Comparison of ENCODE assay signal across 8 mouse cellular contexts in the genomic region with DNA sequence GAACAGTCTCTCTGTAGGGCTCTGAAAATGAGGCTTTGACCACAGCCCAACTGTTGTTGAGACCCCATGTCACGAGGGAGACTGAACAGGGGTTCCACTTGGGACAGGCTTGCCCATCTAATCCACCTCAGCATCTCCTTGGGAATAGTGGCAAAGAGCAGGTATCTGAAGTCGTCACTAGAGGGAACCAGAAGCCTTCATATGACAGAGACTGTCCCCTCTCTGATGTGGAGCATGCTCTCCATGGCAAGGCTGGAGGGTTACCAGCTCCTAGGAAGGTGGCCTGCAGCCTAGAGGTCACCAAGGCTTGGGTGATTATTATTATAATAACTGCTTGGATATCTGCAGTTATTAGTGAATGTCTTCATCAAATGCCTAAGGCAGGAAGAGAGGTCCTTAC.
DNase-seq lines count a peak whose midpoint lies in the region; ATAC-seq and TF ChIP-seq lines count a peak whose summit lies in the region.

No protein-coding gene starts in this region.

- H3K79me2 ChIP-seq in CH12.LX (replicated peaks; ENCODE audit: control insufficient read depth, extremely low read depth, insufficient read depth, poor library complexity, severe bottlenecking): no peaks in the 10 kb centered on the region

- ATAC-seq in hindbrain, embryonic 13.5 days (ENCODE audit: low FRiP score): peak; percentile 61; the same call in 1 of the 2 replicates
- no peak for ATAC-seq in hindbrain, embryonic 12.5 days (ENCODE audit: low FRiP score)
- ATAC-seq in heart, embryonic 15.5 days (replicated peaks; ENCODE audit: insufficient number of reproducible peaks, insufficient read depth, low FRiP score, low read depth): peak; percentile 32; the same call in 1 of the 2 replicates
- peak; percentile 64; the same call in 1 of the 2 replicates for ATAC-seq in neural tube, embryonic 12.5 days (ENCODE audit: low FRiP score, low read depth)

- H3K4me2 ChIP-seq in hindbrain, embryonic 13.5 days: no peak overlapping the region
- H3K4me2 ChIP-seq in hindbrain, embryonic 12.5 days (replicated peaks): no peak overlapping the region
- no peak overlapping the region for H3K4me2 ChIP-seq in CH12.LX (ENCODE audit: insufficient read depth, low read depth, poor library complexity, severe bottlenecking)
- no peak overlapping the region for H3K4me2 ChIP-seq in heart, embryonic 15.5 days
- H3K4me2 ChIP-seq in neural tube, embryonic 12.5 days (replicated peaks): no peak overlapping the region

- TF ChIP-seq POLR2A in CH12.LX (IDR thresholded peaks at IDR 0.05; ENCODE audit: low read depth, low read length): no peak
- no peak for TF ChIP-seq POLR2A in cerebellum, adult 2 months (IDR thresholded peaks at IDR 0.05; ENCODE audit: borderline replicate concordance, insufficient read depth, low read length)

- TF ChIP-seq EP300 in CH12.LX (IDR thresholded peaks at IDR 0.05; ENCODE audit: low read length): no peak

- no peak overlapping the region for H3K27ac ChIP-seq in hindbrain, embryonic 13.5 days
- H3K27ac ChIP-seq in hindbrain, embryonic 12.5 days: no peak overlapping the region
- no peak overlapping the region for H3K27ac ChIP-seq in CH12.LX (ENCODE audit: insufficient read depth, low read depth)
- H3K27ac ChIP-seq in cerebellum, adult 2 months (ENCODE audit: insufficient read depth, low read length): no peak overlapping the region
- H3K27ac ChIP-seq in heart, embryonic 15.5 days: no peak overlapping the region
- H3K27ac ChIP-seq in neural tube, embryonic 12.5 days: no peak overlapping the region

- in situ Hi-C loops in CH12.LX (cut with MboI; ENCODE audit: low pct_ligation_motif_present, low pct_unique_long_range_greater_than_20kb, low sequenced_read_pairs): loop anchor here (5.0 kb wide), 1 partner anchor 741 kb away; no protein-coding TSS in a partner anchor

- no peak for DNase-seq in CH12.LX (ENCODE audit: extremely low read depth)
- peak; percentile 66 to 79 for DNase-seq in cerebellum, adult 2 months
- DNase-seq in kidney, postnatal 4 days: peak; percentile 33 to 50
- no peak for DNase-seq in spleen, postnatal 10 days (ENCODE audit: low spot score in 2 of 2)

- dilution Hi-C loops in CH12.LX (cut with MboI; ENCODE audit: extremely low pct_ligation_motif_present, extremely low pct_unique_long_range_greater_than_20kb, low sequenced_read_pairs): no loop called here

- peak in 1 of 2 experiments; percentile 50; a peak in 2 of 4 replicates for TF ChIP-seq CTCF in CH12.LX (conservative IDR thresholded peaks at IDR 0.05 in 1 of 2, IDR thresholded peaks at IDR 0.05 in 1 of 2; ENCODE audit: low read depth in 2 of 2, low read length in 2 of 2)
- peak; percentile 92 for TF ChIP-seq CTCF in cerebellum, adult 2 months (IDR thresholded peaks at IDR 0.05; ENCODE audit: borderline replicate concordance, insufficient read depth, low read depth, low read length)

- no peaks in the 10 kb centered on the region for H3K36me3 ChIP-seq in hindbrain, embryonic 13.5 days
- H3K36me3 ChIP-seq in hindbrain, embryonic 12.5 days: no peaks in the 10 kb centered on the region
- H3K36me3 ChIP-seq in CH12.LX (replicated peaks in 1 of 2; ENCODE audit: control insufficient read depth in 1 of 2, insufficient read depth in 1 of 2, low read length in 1 of 2): no peaks in the 10 kb centered on the region
- no peaks in the 10 kb centered on the region for H3K36me3 ChIP-seq in heart, embryonic 15.5 days
- no peaks in the 10 kb centered on the region for H3K36me3 ChIP-seq in neural tube, embryonic 12.5 days

- WGBS in hindbrain, embryonic 13.5 days: 23% methylated on average over 2 of the region's 2 CpGs
- 29% methylated on average over 2 of the region's 2 CpGs for WGBS in hindbrain, embryonic 12.5 days
- WGBS in cerebellum, adult 2 months: 18% methylated on average over 2 of the region's 2 CpGs
- 24% methylated on average over 2 of the region's 2 CpGs for WGBS in heart, embryonic 15.5 days
- WGBS in neural tube, embryonic 12.5 days: 29% methylated on average over 2 of the region's 2 CpGs

- H3K9me3 ChIP-seq in hindbrain, embryonic 13.5 days: no peaks in the 10 kb centered on the region
- no peaks in the 10 kb centered on the region for H3K9me3 ChIP-seq in hindbrain, embryonic 12.5 days (replicated peaks)
- H3K9me3 ChIP-seq in CH12.LX (replicated peaks; ENCODE audit: low read length): no peaks in the 10 kb centered on the region
- H3K9me3 ChIP-seq in heart, embryonic 15.5 days (replicated peaks): no peaks in the 10 kb centered on the region
- H3K9me3 ChIP-seq in neural tube, embryonic 12.5 days: no peaks in the 10 kb centered on the region

- no peak overlapping the region for H3K4me3 ChIP-seq in hindbrain, embryonic 13.5 days
- no peak overlapping the region for H3K4me3 ChIP-seq in hindbrain, embryonic 12.5 days
- no peak overlapping the region for H3K4me3 ChIP-seq in CH12.LX (replicated peaks in 1 of 3; ENCODE audit: low read depth in 2 of 3, low read length in 2 of 3, poor library complexity in 1 of 3)
- H3K4me3 ChIP-seq in cerebellum, adult 2 months (replicated peaks; ENCODE audit: insufficient read depth, low read depth, low read length): no peak overlapping the region
- no peak overlapping the region for H3K4me3 ChIP-seq in heart, embryonic 15.5 days
- no peak overlapping the region for H3K4me3 ChIP-seq in neural tube, embryonic 12.5 days

- peaks cover 20% of the 10 kb centered on the region for H3K4me1 ChIP-seq in hindbrain, embryonic 13.5 days (replicated peaks)
- peaks cover 16% of the 10 kb centered on the region for H3K4me1 ChIP-seq in hindbrain, embryonic 12.5 days
- no peaks in the 10 kb centered on the region for H3K4me1 ChIP-seq in CH12.LX (ENCODE audit: control insufficient read depth in 1 of 2, insufficient read depth in 2 of 2)
- H3K4me1 ChIP-seq in cerebellum, adult 2 months (ENCODE audit: control insufficient read depth, insufficient read depth, low read length): peaks cover 34% of the 10 kb centered on the region
- peaks cover 13% of the 10 kb centered on the region for H3K4me1 ChIP-seq in heart, embryonic 15.5 days (replicated peaks)
- H3K4me1 ChIP-seq in neural tube, embryonic 12.5 days: peaks cover 15% of the 10 kb centered on the region; the same call in 1 of the 2 replicates

- no peak overlapping the region for H3K9ac ChIP-seq in hindbrain, embryonic 13.5 days
- no peak overlapping the region for H3K9ac ChIP-seq in hindbrain, embryonic 12.5 days
- no peak overlapping the region for H3K9ac ChIP-seq in CH12.LX (ENCODE audit: insufficient read depth, low read depth)
- H3K9ac ChIP-seq in heart, embryonic 15.5 days: no peak overlapping the region
- no peak overlapping the region for H3K9ac ChIP-seq in neural tube, embryonic 12.5 days

- 0 out of 2 replicates have a peak, but pooled peaks cover 2% of the 10 kb centered on the region for H3K27me3 ChIP-seq in hindbrain, embryonic 13.5 days
- no peaks in the 10 kb centered on the region for H3K27me3 ChIP-seq in hindbrain, embryonic 12.5 days
- H3K27me3 ChIP-seq in CH12.LX (replicated peaks): peaks cover 11% of the 10 kb centered on the region
- no peaks in the 10 kb centered on the region for H3K27me3 ChIP-seq in cerebellum, adult 2 months (ENCODE audit: control insufficient read depth, insufficient read depth, low read length)
- H3K27me3 ChIP-seq in heart, embryonic 15.5 days: no peaks in the 10 kb centered on the region
- no peaks in the 10 kb centered on the region for H3K27me3 ChIP-seq in neural tube, embryonic 12.5 days (replicated peaks)

- TF ChIP-seq RAD21 in CH12.LX (IDR thresholded peaks at IDR 0.05; ENCODE audit: low read depth, low read length): peak; percentile 66

TF ChIP-seq in CH12.LX, 34 proteins besides CTCF, POLR2A, EP300 and RAD21:
- peak; percentile 29 for TF ChIP-seq SMC3 (IDR thresholded peaks at IDR 0.05; ENCODE audit: low read depth, low read length)
- TF ChIP-seq ZNF384 (IDR thresholded peaks at IDR 0.05; ENCODE audit: low read depth, low read length): no peak
TF ChIP-seq in CH12.LX: peak in this region for 1.

Comparison
In these comparisons a context has a peak if more than half of its experiments do, and no peak if none do; other contexts are left out.
1. DNase-seq: peak in cerebellum, adult 2 months (2 of 2) and kidney, postnatal 4 days (2 of 2); none in CH12.LX (single experiment) and spleen, postnatal 10 days (0 of 2).